Mouse (Mus musculus) myocyte (in vitro differentiated cells): ENCODE measurements around the gene Diaph2. TPM values are rescaled to one million over a fixed set of nuclear protein-coding genes. Genes with fewer than 3 reads are reported as not detected.

Experiments used
- H3K27me3 ChIP-seq: one replicate; pipeline ENCODE4 v1.6.1; 2011; ENCODE audit not compliant: control insufficient read depth, insufficient read depth, insufficient read length
- H3K36me3 ChIP-seq: one replicate; pipeline ENCODE4 v1.6.1; 2011; ENCODE audit not compliant: control insufficient read depth, insufficient read depth
- H3K4me2 ChIP-seq: one replicate; pipeline ENCODE4 v1.6.1; 2011; ENCODE audit warnings: low read depth, control low read depth
- H3K4me3 ChIP-seq: one replicate; pipeline ENCODE4 v1.5.1; 2011; ENCODE audit warnings: mild to moderate bottlenecking, control low read depth, moderate library complexity
- H3K79me2 ChIP-seq: one replicate; pipeline ENCODE4 v1.6.1; 2011; ENCODE audit not compliant: control insufficient read depth, insufficient read depth
- H3ac ChIP-seq: one replicate; pipeline ENCODE4 v1.6.1; 2011; ENCODE audit not compliant: control insufficient read depth, insufficient read length
- CEBPB ChIP-seq: IDR thresholded peaks from 2 replicates; pipeline ENCODE4 v1.6.1; 2011; ENCODE audit warnings: mild to moderate bottlenecking, moderate library complexity; ENCODE audit not compliant: poor library complexity, insufficient read depth, severe bottlenecking
- E2F4 ChIP-seq: IDR thresholded peaks from one replicate; pipeline ENCODE4 v1.6.1; 2011; ENCODE audit warnings: mild to moderate bottlenecking, control low read depth, moderate library complexity; ENCODE audit not compliant: insufficient read depth
- MAX ChIP-seq: IDR thresholded peaks from one replicate; pipeline ENCODE4 v1.6.1; 2011; ENCODE audit warnings: low read depth, mild to moderate bottlenecking, control low read depth
- MYOD1 ChIP-seq, 3 experiments: IDR thresholded peaks; one replicate each; pipeline ENCODE4 v1.6.1; 2011; ENCODE audit warnings: control low read depth in 2 of 3, low read depth in 2 of 3, mild to moderate bottlenecking in 2 of 3, moderate library complexity in 1 of 3; ENCODE audit not compliant: insufficient read length in 2 of 3, control insufficient read depth in 1 of 3
- MYOG ChIP-seq, 3 experiments: IDR thresholded peaks; one replicate each; pipeline ENCODE4 v1.6.1; 2011; ENCODE audit warnings: control low read depth in 2 of 3, low read depth in 2 of 3, mild to moderate bottlenecking in 2 of 3; ENCODE audit not compliant: insufficient read length in 2 of 3, control insufficient read depth in 1 of 3, insufficient read depth in 1 of 3
- POLR2A ChIP-seq: IDR thresholded peaks from one replicate; pipeline ENCODE4 v1.6.1; 2011; ENCODE audit warnings: low read depth, mild to moderate bottlenecking, control low read depth, moderate library complexity; ENCODE audit not compliant: insufficient read length
- POLR2AphosphoS2 ChIP-seq: IDR thresholded peaks from one replicate; pipeline ENCODE4 v1.6.1; 2011; ENCODE audit warnings: low read depth, control low read depth; ENCODE audit not compliant: insufficient read length
- REST ChIP-seq: IDR thresholded peaks from one replicate; pipeline ENCODE4 v1.6.1; 2011; ENCODE audit warnings: mild to moderate bottlenecking, control low read depth, moderate library complexity; ENCODE audit not compliant: insufficient read depth, insufficient read length
- SRF ChIP-seq: IDR thresholded peaks from one replicate; pipeline ENCODE4 v1.6.1; 2011; ENCODE audit warnings: low read depth; ENCODE audit not compliant: control insufficient read depth, insufficient read length
- TCF12 ChIP-seq: IDR thresholded peaks from one replicate; pipeline ENCODE4 v1.6.1; 2011; ENCODE audit warnings: mild to moderate bottlenecking, control low read depth; ENCODE audit not compliant: poor library complexity, insufficient read depth, severe bottlenecking
- TCF3 ChIP-seq: IDR thresholded peaks from one replicate; pipeline ENCODE4 v1.6.1; 2011; ENCODE audit warnings: low read depth, control low read depth; ENCODE audit not compliant: insufficient read length
- USF1 ChIP-seq: IDR thresholded peaks from one replicate; pipeline ENCODE4 v1.6.1; 2011; ENCODE audit warnings: low read depth, mild to moderate bottlenecking, control low read depth, moderate library complexity
- polyA plus RNA-seq: library from polyadenylated mRNA; unstranded; fragments of >200 nt; fragmentation: generic; extraction: Trizol; gene quantifications from one replicate; pipeline ENCODE4 v1.2.1, GENCODE M21; 2012; ENCODE audit warnings: missing spikeins

Gene Diaph2
- polyA plus RNA-seq, 1 experiment, result 1.4 TPM

GRCm38 (mm10) chrX:130246652-130247051 is 497.1 kb downstream of the Diaph2 start:
- H3K27me3 ChIP-seq, result no peaks in the 10 kb centered on the region
- H3K4me2 ChIP-seq, result no peak overlapping the region
- no peaks in the 10 kb centered on the region for H3K36me3 ChIP-seq
- no peak for TF ChIP-seq POLR2A
- no peak for TF ChIP-seq USF1
- no peak for TF ChIP-seq POLR2AphosphoS2
- TF ChIP-seq REST, result no peak
- no peak for TF ChIP-seq SRF
- TF ChIP-seq TCF3, result no peak
- TF ChIP-seq E2F4, result no peak
- no peak for TF ChIP-seq MYOG (IDR thresholded peaks at IDR 0.05; ENCODE audit: control insufficient read depth in 1 of 3, insufficient read depth in 1 of 3, insufficient read length in 2 of 3, low read depth in 2 of 3)
- no peak for TF ChIP-seq MYOD1 (IDR thresholded peaks at IDR 0.05; ENCODE audit: control insufficient read depth in 1 of 3, insufficient read length in 2 of 3, low read depth in 2 of 3)
- no peak for TF ChIP-seq MAX
- no peak for TF ChIP-seq TCF12
- TF ChIP-seq CEBPB, result no peak
- H3K4me3 ChIP-seq, result no peak overlapping the region
- H3K79me2 ChIP-seq, result no peaks in the 10 kb centered on the region
- no peak overlapping the region for H3ac ChIP-seq

GRCm38 (mm10) chrX:130253664-130254063 is 504.1 kb downstream of the Diaph2 start:
- H3K4me2 ChIP-seq, result no peak overlapping the region
- no peak for TF ChIP-seq SRF
- TF ChIP-seq POLR2AphosphoS2, result no peak
- TF ChIP-seq MAX, result no peak
- no peak for TF ChIP-seq CEBPB
- no peak for TF ChIP-seq TCF3
- TF ChIP-seq MYOD1 (IDR thresholded peaks at IDR 0.05; ENCODE audit: control insufficient read depth in 1 of 3, insufficient read length in 2 of 3, low read depth in 2 of 3), result no peak
- TF ChIP-seq USF1, result no peak
- TF ChIP-seq TCF12, result no peak
- TF ChIP-seq E2F4, result no peak
- TF ChIP-seq POLR2A, result no peak
- TF ChIP-seq MYOG (IDR thresholded peaks at IDR 0.05; ENCODE audit: control insufficient read depth in 1 of 3, insufficient read depth in 1 of 3, insufficient read length in 2 of 3, low read depth in 2 of 3), result no peak
- TF ChIP-seq REST, result no peak
- no peaks in the 10 kb centered on the region for H3K79me2 ChIP-seq
- H3ac ChIP-seq, result no peak overlapping the region
- no peak overlapping the region for H3K4me3 ChIP-seq
- no peaks in the 10 kb centered on the region for H3K27me3 ChIP-seq
- no peaks in the 10 kb centered on the region for H3K36me3 ChIP-seq

GRCm38 (mm10) chrX:130265707-130266106 is 516.2 kb downstream of the Diaph2 start:
- Histone ChIP-seq H3K36me3 (no peaks in the 10 kb centered on the region), H3K4me2 (no peak overlapping the region), H3ac (no peak overlapping the region), H3K79me2 (no peaks in the 10 kb centered on the region), H3K4me3 (no peak overlapping the region), H3K27me3 (no peaks in the 10 kb centered on the region)
- TF ChIP-seq POLR2A (no peak), MYOG (IDR thresholded peaks at IDR 0.05; ENCODE audit: control insufficient read depth in 1 of 3, insufficient read depth in 1 of 3, insufficient read length in 2 of 3, low read depth in 2 of 3) (no peak), TCF12 (no peak), REST (no peak), MAX (no peak), USF1 (no peak), SRF (no peak), CEBPB (no peak), POLR2AphosphoS2 (no peak), TCF3 (no peak), MYOD1 (IDR thresholded peaks at IDR 0.05; ENCODE audit: control insufficient read depth in 1 of 3, insufficient read length in 2 of 3, low read depth in 2 of 3) (no peak), E2F4 (no peak)

- no peak overlapping the region for H3ac ChIP-seq
- no peak overlapping the region for H3K4me2 ChIP-seq
- H3K36me3 ChIP-seq, result no peaks in the 10 kb centered on the region
- no peak overlapping the region for H3K4me3 ChIP-seq
- H3K79me2 ChIP-seq, result no peaks in the 10 kb centered on the region
- no peaks in the 10 kb centered on the region for H3K27me3 ChIP-seq
- TF ChIP-seq CEBPB (peak; percentile 55; the same call in 1 of the 2 replicates), REST (no peak)
Measured at GRCm38 (mm10) chrX:130279144-130279543, 529.6 kb downstream of the Diaph2 start.

- Histone ChIP-seq H3K36me3 (no peaks in the 10 kb centered on the region), H3K4me3 (no peak overlapping the region), H3K4me2 (no peak overlapping the region), H3K79me2 (no peaks in the 10 kb centered on the region), H3ac (no peak overlapping the region), H3K27me3 (no peaks in the 10 kb centered on the region)
- TF ChIP-seq POLR2AphosphoS2 (no peak), POLR2A (no peak), SRF (no peak), TCF3 (no peak), MAX (no peak), CEBPB (no peak), TCF12 (no peak), USF1 (no peak), MYOG (IDR thresholded peaks at IDR 0.05; ENCODE audit: control insufficient read depth in 1 of 3, insufficient read depth in 1 of 3, insufficient read length in 2 of 3, low read depth in 2 of 3) (no peak), E2F4 (no peak), REST (no peak), MYOD1 (IDR thresholded peaks at IDR 0.05; ENCODE audit: control insufficient read depth in 1 of 3, insufficient read length in 2 of 3, low read depth in 2 of 3) (no peak)
Measured at GRCm38 (mm10) chrX:130281484-130281883, 531.9 kb downstream of the Diaph2 start.
